Mouse (Mus musculus) c-Kit-negative CD71-positive TER-119-positive erythroid progenitor cells, embryonic 14.5 days (primary cell): Measurements from ENCODE around the gene Soga3.

Source experiments
- DNase-seq: peaks from one replicate; pipeline ENCODE4 v3.0.0-alpha.2; 2013; ENCODE audit warnings: low read depth, low spot score

Soga3 gene

DNA sequence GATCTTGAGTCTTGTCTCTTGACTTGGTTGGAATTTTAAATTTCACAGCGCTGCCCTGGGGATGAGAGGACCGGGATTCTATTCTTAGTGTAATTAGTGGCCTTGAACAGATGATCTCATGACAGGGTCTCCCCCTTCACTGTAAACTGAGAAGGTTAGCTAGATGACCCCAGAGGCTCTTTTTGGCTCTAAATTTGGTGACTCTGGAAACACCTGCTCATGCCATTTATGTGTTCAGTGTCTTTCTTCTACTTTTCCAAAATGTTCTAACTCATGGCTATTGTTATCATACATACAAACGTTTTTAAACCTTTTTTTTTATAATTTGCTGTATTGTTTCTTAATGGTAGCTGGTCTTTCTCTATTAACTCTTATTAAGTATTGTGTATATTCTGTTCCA lies 65.1 kb downstream of the Soga3 start:
- no peak for DNase-seq

DNA sequence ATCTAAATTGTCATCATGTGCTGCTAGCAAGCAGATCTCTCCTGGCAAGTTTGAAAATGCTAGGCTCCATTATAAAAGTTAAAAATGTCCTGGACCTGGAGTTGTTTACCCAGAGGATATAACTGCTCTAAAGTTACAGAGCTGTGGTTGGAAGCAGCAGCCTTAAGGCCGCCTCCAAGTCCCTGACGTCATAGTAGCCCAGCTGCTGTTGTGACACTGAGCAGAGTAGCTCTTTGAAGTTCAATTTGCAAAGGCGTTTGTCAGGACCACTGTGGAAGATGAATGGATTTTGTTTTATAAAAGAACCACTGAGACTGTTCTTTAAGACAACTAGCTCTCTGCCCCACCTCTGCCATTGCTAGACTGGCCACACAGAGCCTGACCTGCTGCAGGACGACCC lies 67.8 kb downstream of the Soga3 start, which contains the start of gene 9330159F19Rik:
TSS of gene 9330159F19Rik (plus strand) at position 154 of the 400 bp plus-strand sequence.
- DNase-seq = no peak

DNA sequence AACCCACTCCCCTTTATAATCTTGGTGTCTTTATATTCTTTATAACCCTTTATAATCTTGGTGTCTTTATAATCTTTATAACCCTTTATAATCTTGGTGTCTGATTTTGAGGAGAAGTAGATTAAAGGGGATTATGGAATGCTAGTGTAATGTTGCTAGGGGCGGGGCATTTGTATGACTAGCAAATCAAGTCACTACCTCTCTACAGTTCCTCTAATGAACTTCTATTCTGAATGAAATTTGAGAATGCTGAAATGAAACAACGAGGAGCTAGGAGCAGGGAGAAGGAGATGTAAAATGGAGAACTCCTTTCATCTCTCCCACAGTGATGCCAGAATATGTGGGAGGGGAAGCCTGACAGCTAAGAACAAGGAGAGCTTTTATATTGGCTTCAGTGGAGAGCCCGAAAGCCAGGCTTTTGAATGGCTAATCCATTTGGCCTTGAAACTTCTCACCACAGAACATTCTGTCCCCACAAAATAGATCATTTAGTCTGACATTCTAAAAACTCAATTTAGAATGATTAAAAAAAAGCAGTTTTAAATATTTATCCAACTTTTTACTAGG lies 70.0 kb downstream of the Soga3 start:
- no peak for DNase-seq

DNA sequence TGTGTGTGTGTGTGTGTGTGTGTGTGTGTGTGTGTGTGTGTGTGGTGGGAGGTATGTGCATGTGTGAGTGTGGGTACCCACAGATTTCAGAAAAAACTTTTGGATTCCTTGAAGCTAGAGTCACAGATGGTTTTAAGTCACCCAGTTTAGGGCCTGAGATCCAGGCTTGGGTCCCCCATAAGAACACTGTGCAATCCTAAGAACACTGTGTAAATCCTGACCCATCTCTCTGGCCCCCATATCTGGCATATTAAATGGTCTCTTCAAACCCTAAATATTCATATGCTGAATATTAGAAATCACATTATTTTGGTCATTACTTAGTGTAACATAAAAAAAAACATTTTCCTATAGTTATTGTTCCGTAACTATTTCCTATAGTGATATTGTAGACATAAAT lies 73.3 kb downstream of the Soga3 start:
- no peak for DNase-seq

DNA sequence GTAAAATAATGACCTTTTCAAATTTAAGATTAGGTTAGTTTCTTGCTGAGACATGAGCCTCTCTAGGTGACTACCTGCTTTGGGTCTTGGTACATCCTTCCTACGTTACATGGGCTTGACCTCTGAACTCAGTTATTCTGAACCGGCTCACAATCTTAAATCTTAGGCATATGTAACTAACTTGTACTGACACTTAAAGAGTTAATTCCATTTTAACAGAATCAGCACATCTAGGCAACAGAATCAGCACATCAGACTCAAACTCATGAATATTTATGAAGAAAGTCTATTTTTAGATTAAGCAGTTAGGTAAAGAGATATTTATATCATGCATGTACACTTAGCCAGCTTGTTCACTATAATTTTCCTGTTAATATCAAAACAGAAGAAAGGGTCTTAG lies 73.8 kb downstream of the Soga3 start:
- DNase-seq = no peak

DNA sequence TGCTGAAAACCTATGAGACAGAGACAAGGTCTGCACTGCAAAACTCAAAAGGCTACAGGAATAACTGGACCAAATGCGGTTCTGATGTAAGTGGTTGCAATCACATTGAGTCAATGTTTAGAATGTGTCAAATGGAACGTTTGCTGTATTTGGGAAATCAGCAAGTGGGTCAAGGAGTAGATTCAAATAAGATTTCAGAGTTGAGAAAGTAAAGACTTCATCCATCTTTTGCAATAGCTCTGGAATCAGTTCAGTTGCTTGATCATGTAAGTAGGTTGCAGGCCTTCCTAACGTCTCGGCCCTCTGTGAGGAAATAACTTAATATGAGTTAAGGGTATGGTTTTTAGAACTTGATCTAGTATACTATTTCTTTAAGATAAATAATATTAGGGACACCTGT lies 81.7 kb downstream of the Soga3 start:
- no peak for DNase-seq

DNA sequence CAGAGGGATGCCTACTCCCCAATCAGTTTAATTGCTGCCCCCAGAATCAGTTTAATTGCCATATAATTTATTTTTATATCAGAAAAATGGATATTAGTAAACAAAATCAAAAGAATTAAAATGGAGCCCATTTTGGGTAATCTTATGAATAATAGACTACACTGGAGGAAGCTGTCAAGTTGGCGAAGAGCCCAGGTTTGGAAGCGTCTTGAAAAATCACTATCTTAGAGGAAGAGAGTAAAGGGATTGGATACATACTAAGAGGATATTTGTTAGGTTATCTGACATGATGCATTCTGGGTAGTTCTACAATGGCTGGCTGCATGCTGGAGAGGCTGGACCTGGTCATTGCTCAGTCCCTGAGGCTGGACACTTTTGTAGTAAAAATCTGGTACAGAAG lies 87.6 kb downstream of the Soga3 start:
- DNase-seq = no peak
